Mouse (Mus musculus): Measurements from ENCODE around the gene 1700057G04Rik.

1700057G04Rik gene

GRCm38 (mm10) chr9:92385831-92386230, 76.7 kb downstream of the 1700057G04Rik start:
- in situ Hi-C loops (cut with MboI, MseI) = no loop called here

DNA sequence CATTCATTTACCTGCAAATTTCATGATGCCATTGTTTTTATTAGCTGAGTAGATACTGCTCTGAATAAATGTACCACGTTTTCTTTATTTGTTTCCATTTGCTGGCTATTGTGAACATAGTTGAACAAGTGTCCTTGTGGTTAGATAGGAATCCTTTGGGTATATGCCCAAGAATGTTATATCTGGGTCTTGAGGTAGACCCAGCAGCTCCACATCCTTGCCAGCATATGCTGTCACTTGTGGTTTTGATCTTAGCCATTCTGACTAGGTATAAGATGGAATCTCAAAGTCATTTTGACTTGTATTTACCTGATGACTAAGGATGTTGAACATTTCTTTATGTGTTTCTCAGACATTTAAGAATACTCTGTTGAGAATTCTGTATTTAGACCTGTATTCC, 77.7 kb downstream of the 1700057G04Rik start:
- in situ Hi-C loops (cut with MboI, MseI) = no loop called here

DNA sequence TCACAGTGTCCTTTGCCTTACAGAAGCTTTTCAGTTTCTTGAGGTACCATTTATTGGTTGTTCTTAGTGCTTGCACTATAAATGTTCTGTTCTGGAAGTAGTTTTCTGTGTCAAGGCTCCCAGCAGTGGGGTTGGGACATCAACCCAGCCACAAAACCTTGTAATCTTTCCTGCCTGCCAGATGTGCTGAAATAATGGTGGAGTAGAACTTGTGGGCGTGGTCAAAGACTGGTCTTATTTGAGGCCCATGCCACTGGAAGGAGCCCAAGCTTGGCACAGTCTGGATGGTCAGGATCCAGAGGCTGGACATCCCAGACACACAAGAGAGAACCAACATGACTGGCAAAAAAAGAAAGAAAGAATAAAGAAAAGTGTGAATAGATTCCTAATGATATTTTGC, 78.2 kb downstream of the 1700057G04Rik start:
- in situ Hi-C loops (cut with MboI, MseI) = no loop called here

GRCm38 (mm10) chr9:92402628-92403027, 93.5 kb downstream of the 1700057G04Rik start:
- in situ Hi-C loops (cut with MboI, MseI) = no loop called here
